ENCODE assay signal across 7 mouse cellular contexts in genomic region chr9:120601488-120602171, GRCm38 (mm10). TPM values are rescaled to one million over a fixed set of nuclear protein-coding genes. Genes with fewer than 3 reads are reported as not detected.
DNase-seq lines count a peak whose midpoint lies in the region; ATAC-seq and TF ChIP-seq lines count a peak whose summit lies in the region.

No protein-coding gene starts in this region.

- 21% methylated on average over 17 of the region's 17 CpGs for WGBS in hindbrain, postnatal 0 days

- H3K36me3 ChIP-seq in hindbrain, postnatal 0 days (ENCODE audit: insufficient read depth, low read length) = no peaks in the 10 kb centered on the region

- TF ChIP-seq CTCF in hindbrain, postnatal 0 days (IDR thresholded peaks at IDR 0.05; ENCODE audit: low read depth) = peak; percentile 97

- no peaks in the 10 kb centered on the region for H3K9me3 ChIP-seq in hindbrain, postnatal 0 days (ENCODE audit: low read length)

- peak; percentile 55 for ATAC-seq in hindbrain, postnatal 0 days
- ATAC-seq in megakaryocyte, adult 5-6 weeks (ENCODE audit: poor library complexity, severe bottlenecking) = peak; percentile 87

- no peak overlapping the region for H3K27ac ChIP-seq in hindbrain, postnatal 0 days

- peaks cover 6% of the 10 kb centered on the region; the same call in 1 of the 2 replicates for H3K4me1 ChIP-seq in hindbrain, postnatal 0 days (ENCODE audit: insufficient read depth, low read length)

- H3K9ac ChIP-seq in hindbrain, postnatal 0 days (replicated peaks; ENCODE audit: low read length) = no peak overlapping the region

- H3K4me2 ChIP-seq in hindbrain, postnatal 0 days (ENCODE audit: low read depth, low read length) = no peak overlapping the region

- H3K4me3 ChIP-seq in hindbrain, postnatal 0 days (ENCODE audit: low read length) = no peak overlapping the region

- DNase-seq in adrenal gland, adult 18-20 months (ENCODE audit: low spot score in 2 of 2) = peak; percentile 80
- peak; percentile 83 for DNase-seq in embryo, embryonic 10 days (ENCODE audit: low spot score)
- peak; percentile 76 for DNase-seq in gastrocnemius, postnatal 10 days
- DNase-seq in hindbrain, postnatal 0 days (ENCODE audit: low spot score) = peak; percentile 83
- peak; percentile 18 to 68 for DNase-seq in left cerebral cortex, adult 8-10 months (ENCODE audit: low spot score in 2 of 2)
- peak; percentile 71 to 83 for DNase-seq in right cerebral cortex, postnatal 10 days (ENCODE audit: low spot score in 2 of 2)

- no peaks in the 10 kb centered on the region for H3K27me3 ChIP-seq in hindbrain, postnatal 0 days (ENCODE audit: insufficient read depth, low read length)

RNA-seq across cellular contexts. Expression of gene Rpl14, which starts 30.4 kb away (rescaled TPM):
- 100 to 1,000 TPM; 472 to 530 TPM for total RNA-seq in adrenal gland, adult 18-20 months (2021)
- 100 to 1,000 TPM; 538 to 546 TPM for total RNA-seq in gastrocnemius, postnatal 10 days (2021)
- 137 and 147 TPM in 2 replicates for total RNA-seq in hindbrain, postnatal 0 days (2014; rRNA removed)
- 432 and 453 TPM in 2 replicates for polyA plus RNA-seq in hindbrain, postnatal 0 days (2015; fragmentation: Nextera tagmentation; extraction: Ambion mirVana)
- total RNA-seq in left cerebral cortex, adult 8-10 months (2022) = 100 to 1,000 TPM; 290 to 355 (median 336) TPM
- 936 and 951 TPM in 2 replicates for total RNA-seq in megakaryocyte, adult 5-6 weeks (2015)
- 1,220 and 1,324 TPM in 2 replicates for total RNA-seq in megakaryocyte, adult 5-6 weeks (2017)
